Comparison of ENCODE assay signal across 22 mouse cellular contexts in genomic region chr1:190623916-190624315, GRCm38 (mm10).
DNase-seq lines count a peak whose midpoint lies in the region; ATAC-seq lines count a peak whose summit lies in the region.
"Had no signal": no experiment of that assay in that cellular context is flagged by ENCODE, and none has a peak within 500 bp of the region (broad histone marks: within the 10 kb centered on the region; RNA-seq: fewer than 3 reads in every experiment).

No protein-coding gene starts in this region.

- no peaks in the 10 kb centered on the region for H3K27me3 ChIP-seq in heart, embryonic 12.5 days (replicated peaks)
- H3K27me3 ChIP-seq in limb, embryonic 10.5 days (ENCODE audit: low read depth, poor library complexity, severe bottlenecking) = no peaks in the 10 kb centered on the region
- H3K27me3 ChIP-seq: CH12.LX had no signal

- peak; percentile 76 for DNase-seq in heart, adult 11 months
- peak; percentile 0 for DNase-seq in kidney, postnatal 10 days
- DNase-seq in kidney, postnatal 4 days = no peak
- DNase-seq in testis, postnatal 10 days (ENCODE audit: low spot score) = peak; percentile 3
- no peak for DNase-seq in testis, postnatal 14 days (ENCODE audit: low spot score)
- peak; percentile 19 for DNase-seq in limb, embryonic 10.5 days (ENCODE audit: low spot score)
- DNase-seq: adrenal gland, adult 2 months; adrenal gland, adult 8-10 months; adrenal gland, postnatal 10 days; adrenal gland, postnatal 14 days; adrenal gland, postnatal 25 days; adrenal gland, postnatal 36 days; B cell, adult 2 months; cerebellum, adult 11 months; cerebellum, adult 11-12 months had no signal

- H3K4me1 ChIP-seq in heart, embryonic 12.5 days (replicated peaks) = no peaks in the 10 kb centered on the region
- H3K4me1 ChIP-seq in limb, embryonic 10.5 days = no peaks in the 10 kb centered on the region

- 88% methylated on average over 8 of the region's 8 CpGs for WGBS in heart, embryonic 12.5 days
- whole genome bisulfite sequencing in limb, embryonic 10.5 days = 89% methylated on average over 8 of the region's 8 CpGs

- no peak overlapping the region for H3K9ac ChIP-seq in heart, embryonic 12.5 days

- peaks cover 4% of the 10 kb centered on the region; the same call in 1 of the 2 replicates for H3K9me3 ChIP-seq in heart, embryonic 12.5 days (replicated peaks)
- no peaks in the 10 kb centered on the region for H3K9me3 ChIP-seq in limb, embryonic 10.5 days (replicated peaks)

- ATAC-seq in heart, embryonic 12.5 days (ENCODE audit: insufficient number of reproducible peaks, low FRiP score) = no peak
- ATAC-seq in erythroid progenitor cell, adult 5-6 weeks (replicated peaks; ENCODE audit: low FRiP score, poor library complexity, severe bottlenecking) = no peak
- ATAC-seq: activated CD4-positive, CD25-positive, alpha-beta regulatory T cell, adult 4 months; CD4-positive, CD25-positive, alpha-beta regulatory T cell, adult 4 months; Patski had no signal

- no peak overlapping the region for H3K4me3 ChIP-seq in heart, embryonic 12.5 days
- no peak overlapping the region for H3K4me3 ChIP-seq in limb, embryonic 10.5 days

- no peak overlapping the region for H3K4me2 ChIP-seq in heart, embryonic 12.5 days

- H3K36me3 ChIP-seq in heart, embryonic 12.5 days = no peaks in the 10 kb centered on the region
- no peaks in the 10 kb centered on the region for H3K36me3 ChIP-seq in limb, embryonic 10.5 days
- H3K36me3 ChIP-seq: G1E had no signal

- H3K27ac ChIP-seq in heart, embryonic 12.5 days (ENCODE audit: poor library complexity, severe bottlenecking) = no peak overlapping the region
- H3K27ac ChIP-seq in limb, embryonic 10.5 days = no peak overlapping the region

Comparison
In these comparisons a context has a peak if more than half of its experiments do, and no peak if none do; other contexts are left out.
1. DNase-seq: peak in heart, adult 11 months (single experiment), kidney, postnatal 10 days (single experiment), testis, postnatal 10 days (single experiment) and limb, embryonic 10.5 days (single experiment); none in kidney, postnatal 4 days (0 of 2) and testis, postnatal 14 days (single experiment).